Mouse (Mus musculus): Measurements from ENCODE around the gene Nelfcd.

Nelfcd gene

DNA sequence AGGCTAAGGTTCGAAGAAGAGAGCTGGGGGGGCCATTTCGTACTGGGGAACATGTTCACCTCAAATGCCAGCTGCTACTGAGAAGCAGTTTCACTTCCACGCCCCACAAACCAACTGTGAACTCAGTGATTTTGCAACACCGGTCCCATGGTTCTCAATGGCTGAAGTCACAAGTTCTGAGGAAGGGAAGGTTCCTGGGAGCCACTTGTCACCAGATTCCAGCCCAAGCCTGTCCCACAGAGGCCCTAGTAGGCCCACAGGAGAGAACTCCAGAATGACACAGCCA, 22.0 kb downstream of the Nelfcd start:
- DNase-seq (ENCODE audit: low read depth): no peak

DNA sequence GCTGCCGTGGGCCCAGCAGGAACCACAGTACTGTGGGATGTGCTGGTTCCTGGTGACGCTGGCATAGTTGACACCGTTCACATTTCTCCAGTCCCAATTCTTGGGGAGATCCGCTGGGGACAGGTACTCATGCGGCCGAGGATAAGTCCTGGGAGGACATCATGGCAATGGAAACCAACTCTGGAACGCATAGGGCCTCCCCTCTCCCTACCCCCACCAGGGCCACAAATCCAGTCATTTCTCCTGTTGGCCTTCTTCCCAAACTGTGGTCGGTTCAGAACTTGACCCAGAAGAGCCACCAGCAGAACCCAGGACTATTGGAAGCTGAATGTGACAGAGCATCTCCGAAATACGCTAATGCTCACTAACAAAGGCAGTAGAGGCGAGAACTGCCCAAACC, 22.6 kb downstream of the Nelfcd start:
- DNase-seq (ENCODE audit: low read depth): no peak

DNA sequence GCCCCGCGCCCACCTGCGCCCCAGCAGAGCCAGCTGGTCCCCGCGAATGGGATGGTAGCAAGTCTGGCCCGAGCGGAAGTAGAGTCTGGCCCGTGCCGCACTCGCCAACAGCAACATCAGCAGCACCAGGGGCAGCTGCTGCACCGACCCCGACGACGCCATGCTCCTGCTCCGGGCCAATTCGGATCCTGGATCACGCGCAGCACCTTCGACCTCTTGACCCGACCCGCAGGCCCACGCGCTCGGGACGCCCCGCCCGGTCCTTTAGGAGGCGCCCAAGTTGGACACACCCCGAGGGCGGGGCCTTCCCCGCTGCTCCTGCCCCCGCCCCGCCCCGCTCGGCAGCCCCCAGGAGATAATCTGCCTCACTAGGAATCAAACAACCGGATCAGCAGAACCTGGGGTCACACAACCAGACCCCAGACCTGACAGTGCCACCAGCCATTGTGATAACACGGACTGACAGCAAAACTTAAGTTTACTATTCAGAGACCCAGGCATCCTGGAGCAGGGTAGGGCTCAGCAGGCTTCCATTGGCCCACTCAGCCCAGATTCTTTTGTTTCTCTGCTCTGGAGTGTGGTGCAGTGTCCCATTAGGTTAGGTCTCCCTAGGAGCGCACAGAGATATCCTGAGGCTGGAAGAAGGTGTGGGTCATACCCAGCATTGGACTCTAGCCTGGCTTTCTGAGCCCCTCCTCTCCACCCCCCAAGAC, 23.3 kb downstream of the Nelfcd start, which contains the start of gene Ctsz:
Gene Ctsz, minus strand, starts transcription at position 303 of the 713 bp plus-strand sequence.
- DNase-seq (ENCODE audit: low read depth): peak; percentile 69

DNA sequence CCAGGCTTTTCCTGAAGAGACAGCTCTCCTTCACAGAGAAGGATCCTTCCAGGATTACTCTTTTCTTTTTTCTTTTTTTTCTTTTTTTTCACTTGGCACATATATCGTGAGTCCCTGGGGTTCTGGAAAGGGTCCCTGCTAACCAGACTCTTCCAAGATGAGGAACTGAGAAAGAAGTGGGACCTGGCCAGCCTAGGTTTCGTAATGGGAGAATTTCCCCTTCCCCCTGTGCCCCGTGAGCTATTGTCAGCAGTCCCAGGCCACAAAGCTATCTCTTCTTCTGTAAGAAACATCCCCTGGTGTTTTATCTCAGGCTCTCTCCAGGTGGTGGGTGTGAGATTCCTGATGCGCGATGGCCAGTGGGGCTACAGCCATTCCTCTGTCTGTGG, 23.8 kb downstream of the Nelfcd start:
- no peak for DNase-seq (ENCODE audit: low read depth)

DNA sequence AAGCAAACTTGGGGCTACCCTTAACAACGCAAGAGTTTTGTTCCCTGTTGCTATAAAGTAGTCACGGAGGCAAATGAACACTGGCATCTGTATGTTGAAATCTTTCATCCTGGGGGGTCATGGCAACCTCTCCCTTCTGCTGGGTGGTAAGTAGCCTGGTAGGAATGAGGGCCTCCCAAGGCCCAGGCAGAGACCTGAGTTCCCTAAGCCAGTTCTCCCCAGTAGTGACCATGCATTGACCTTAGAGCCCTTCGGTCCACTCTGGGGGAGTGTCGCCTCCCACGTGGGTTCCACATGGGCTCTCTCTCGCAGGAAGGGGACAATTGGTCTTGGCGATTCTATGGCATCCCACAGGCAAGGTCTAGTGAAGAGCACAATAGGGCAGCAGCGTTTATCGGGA, 24.4 kb downstream of the Nelfcd start:
- no peak for DNase-seq (ENCODE audit: low read depth)

DNA sequence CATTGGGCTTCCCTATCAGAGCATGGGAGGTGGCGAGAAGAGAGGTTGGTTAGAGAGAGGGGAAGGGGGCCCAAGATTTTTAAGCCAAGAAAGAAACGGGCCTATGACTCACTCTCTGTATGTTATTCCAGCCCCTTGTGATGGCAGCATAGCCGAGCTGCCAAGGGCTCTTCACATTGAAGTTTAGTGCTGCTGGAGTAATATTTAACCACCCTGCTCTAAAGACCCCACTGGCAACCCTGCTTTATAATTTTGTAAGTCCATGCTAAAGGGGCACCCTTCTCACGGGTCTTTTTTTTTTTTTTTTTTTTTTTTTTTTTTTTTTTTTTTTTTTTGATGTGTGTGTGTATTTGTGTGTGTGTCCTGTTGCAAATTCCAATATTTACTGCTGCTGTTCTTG, 26.3 kb downstream of the Nelfcd start:
- no peak for DNase-seq (ENCODE audit: low read depth)

- DNase-seq (ENCODE audit: low read depth): peak; percentile 14
Observed at GRCm38 (mm10) chr2:174442460-174442859, 26.9 kb downstream of the Nelfcd start.

DNA sequence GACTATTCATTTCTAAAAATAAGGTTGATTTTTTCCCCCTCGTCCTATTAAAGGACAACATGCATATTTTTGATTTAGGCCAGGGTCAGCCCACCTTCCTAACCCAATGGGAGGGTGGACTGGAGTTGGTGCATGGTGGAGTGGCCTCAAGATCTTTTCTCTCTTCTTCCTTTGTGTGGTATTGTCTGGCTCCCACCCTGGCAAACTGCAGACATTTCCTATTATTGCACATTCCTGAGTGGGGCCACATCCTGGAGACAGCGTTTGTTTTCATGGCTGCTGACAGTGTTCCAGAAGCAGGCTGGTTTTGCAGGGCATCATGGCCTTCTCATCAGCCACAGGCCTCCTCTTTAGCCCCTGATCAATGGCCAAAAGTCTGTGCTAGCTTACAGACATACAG, 27.4 kb downstream of the Nelfcd start:
- DNase-seq (ENCODE audit: low read depth): no peak

DNA sequence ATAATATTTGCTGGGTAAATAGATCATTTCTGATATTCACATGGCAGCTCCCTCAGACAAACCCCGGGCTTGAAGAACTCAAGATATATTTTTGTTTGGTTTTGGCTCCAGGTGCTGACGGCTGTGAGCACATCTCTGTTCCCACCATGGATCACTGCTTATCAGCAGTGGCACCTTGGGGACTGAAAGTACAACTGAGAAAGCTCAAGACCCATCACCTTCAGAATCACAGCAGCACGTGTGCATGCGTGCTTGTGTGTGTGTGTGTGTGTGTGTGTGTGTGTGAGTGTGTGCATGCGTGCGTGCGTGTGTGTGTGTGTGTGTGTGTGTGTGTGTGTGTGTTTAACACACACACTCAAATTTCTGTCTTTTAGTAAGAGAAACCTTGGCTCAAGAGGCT, 28.8 kb downstream of the Nelfcd start:
- no peak for DNase-seq (ENCODE audit: low read depth)

GRCm38 (mm10) chr2:174445018-174445417, 29.4 kb downstream of the Nelfcd start:
- no peak for DNase-seq (ENCODE audit: low read depth)

GRCm38 (mm10) chr2:174446492-174446891, 30.9 kb downstream of the Nelfcd start:
- no peak for DNase-seq (ENCODE audit: low read depth)

DNA sequence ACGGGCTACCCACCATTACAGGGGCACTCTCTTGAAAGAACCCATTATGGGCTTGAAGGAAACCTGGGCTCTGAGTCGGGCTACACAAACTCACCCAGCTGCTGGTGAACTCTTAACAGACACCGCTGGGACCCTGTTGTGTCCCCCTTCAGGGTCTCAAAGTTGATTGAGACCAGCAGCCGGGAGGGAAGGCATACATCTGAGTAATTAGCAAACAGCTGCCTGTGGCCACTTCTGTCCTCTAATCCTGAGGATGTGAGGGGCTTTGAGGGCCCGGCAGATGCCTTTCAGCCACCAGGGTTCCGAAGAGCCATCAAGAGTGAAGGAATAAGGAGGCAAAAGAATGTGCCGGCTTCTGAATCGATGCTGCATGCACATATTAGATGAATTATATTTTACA, 31.3 kb downstream of the Nelfcd start:
- DNase-seq (ENCODE audit: low read depth): no peak

DNA sequence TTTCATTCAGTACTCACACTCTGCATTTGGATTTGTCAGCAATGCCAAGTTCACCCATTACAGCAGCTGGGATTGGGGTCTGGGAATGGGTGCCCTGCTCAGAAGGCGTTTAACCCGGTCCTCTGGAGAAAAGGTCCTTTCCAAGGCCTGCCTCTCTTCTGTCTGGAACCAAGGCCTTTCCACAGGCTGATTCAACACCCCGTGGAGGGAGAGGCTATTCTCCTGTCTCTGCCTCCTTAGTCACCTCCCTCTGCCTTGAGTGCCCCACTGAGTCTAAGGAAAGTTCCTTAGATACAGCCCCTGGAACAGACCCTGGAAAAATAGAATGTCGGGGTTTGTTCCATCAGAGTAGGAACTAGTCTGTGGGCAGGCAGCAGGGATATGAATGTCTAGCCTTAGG, 32.8 kb downstream of the Nelfcd start:
- no peak for DNase-seq (ENCODE audit: low read depth)

DNA sequence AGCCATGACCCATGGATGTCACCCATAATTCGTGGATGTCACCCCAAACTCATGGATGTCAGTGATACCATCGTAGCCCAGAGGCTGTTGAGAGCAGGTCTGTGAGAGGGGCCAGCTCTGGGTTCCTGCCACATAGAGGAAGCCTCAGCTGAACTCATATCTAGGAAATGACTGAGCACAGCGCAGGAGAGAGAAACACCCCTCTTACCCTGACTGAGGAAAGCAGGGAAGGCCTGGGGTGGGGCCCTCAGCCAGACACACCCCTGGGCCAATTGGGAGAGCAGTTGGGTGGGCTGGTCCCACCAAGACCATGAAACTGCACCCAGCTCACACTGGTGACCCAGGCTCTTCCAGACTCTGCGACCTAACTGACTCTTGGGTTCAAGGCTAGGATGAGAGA, 34.7 kb downstream of the Nelfcd start, which contains the start of gene Tubb1:
Gene Tubb1, plus strand, starts transcription at position 343 of the 400 bp plus-strand sequence.
- no peak for DNase-seq (ENCODE audit: low read depth)

DNA sequence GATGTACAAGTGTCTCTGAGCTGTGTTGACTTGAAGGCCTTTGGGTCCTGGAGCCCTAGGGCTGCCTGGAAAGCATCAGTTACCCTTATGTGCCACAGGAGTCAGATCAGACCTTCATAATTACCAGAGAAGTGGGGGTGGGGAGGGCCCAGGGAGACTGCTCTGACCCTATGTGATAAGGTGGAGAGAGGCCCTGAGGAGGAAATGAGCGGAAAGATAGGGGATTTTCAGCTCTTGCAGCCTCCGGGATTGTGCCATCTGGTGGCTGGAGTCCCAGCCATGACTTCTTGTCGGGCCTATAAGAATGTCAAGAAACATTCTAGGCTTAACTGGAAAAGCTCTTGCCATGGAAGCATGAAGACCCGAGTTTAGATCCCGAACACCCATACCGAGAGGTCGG, 38.1 kb downstream of the Nelfcd start:
- DNase-seq (ENCODE audit: low read depth): no peak

DNA sequence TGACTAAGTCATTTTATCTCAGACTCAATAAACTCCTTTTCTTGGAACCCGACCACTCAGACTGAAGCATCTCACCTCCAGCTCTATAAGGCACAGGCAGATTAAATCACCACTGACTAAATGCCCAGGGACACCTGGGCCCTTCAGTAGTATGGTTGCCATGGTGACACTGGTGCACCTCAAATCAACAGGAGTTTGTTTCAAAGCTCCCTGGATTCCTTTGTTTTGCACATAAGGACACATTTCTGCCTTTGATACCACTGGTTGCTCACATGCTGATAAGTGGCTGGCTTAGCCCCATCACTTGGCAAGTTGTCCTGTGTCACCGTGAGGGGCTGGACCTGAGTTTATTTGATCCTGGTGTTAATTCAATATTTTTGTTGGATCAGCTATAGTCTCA, 43.8 kb downstream of the Nelfcd start:
- DNase-seq (ENCODE audit: low read depth): no peak

DNA sequence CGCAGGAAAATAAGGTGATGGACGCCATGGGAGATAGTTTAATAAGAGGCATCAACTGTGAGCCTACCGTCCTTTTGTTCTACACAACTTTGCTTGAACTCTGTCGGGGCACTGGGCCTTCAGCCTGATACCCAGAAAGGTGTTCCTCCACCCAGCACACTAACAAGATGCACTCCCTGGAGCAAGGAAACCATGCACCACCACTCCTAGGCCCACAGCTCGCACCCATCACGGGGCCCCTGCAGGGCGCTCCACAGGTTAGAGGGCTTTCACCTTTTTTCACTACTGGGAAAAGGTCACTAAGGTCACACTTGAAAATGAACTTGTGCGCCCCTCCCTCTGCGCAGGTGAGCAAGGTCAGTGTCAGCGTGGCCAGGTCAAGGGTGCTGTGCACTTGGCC, 47.8 kb downstream of the Nelfcd start:
- no peak for DNase-seq (ENCODE audit: low read depth)

DNA sequence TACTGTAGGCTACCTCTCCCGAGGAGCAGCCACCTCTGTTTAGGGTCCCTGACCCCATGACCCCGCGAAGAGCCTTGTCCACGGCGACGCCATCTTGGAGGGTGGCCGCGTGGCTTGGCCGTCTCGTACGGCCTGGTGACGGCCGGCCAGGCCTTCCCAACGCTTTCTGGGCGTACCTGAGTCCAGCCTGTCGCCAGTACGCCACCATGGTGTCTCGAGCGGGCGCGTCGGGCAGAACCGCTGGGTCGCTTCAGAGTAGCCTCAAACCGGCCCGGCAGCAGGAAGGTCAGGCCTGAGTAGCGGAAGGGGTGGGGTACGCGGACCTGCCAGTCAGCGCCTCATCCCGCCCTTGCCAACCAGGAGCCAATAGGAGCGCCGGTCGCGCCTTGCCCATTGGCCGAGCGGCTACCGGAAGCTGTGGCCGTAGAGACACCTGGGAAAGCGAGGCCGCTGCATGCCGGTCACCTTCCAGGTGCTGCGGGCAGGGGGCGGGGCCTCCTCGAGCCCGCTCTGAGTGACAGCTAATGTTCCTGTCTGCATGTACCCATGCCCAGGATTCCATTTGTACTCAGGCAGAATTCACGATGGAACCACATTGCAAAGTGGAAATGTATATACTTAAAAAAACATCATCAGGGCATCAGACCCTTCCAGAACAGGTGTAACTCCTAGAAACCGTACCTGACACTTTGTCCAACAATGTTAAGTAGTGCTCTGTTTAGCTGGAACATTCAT, 48.4 kb downstream of the Nelfcd start, which contains the start of gene Atp5e:
Gene Atp5e, minus strand, starts transcription at position 317 of the 735 bp plus-strand sequence.
- DNase-seq (ENCODE audit: low read depth): peak; percentile 83

GRCm38 (mm10) chr2:174470333-174470732, 54.7 kb downstream of the Nelfcd start:
- DNase-seq (ENCODE audit: low read depth): no peak

- no peak for DNase-seq (ENCODE audit: low read depth)
Observed at GRCm38 (mm10) chr2:174470786-174471405, 55.3 kb downstream of the Nelfcd start.

GRCm38 (mm10) chr2:174472407-174472806, 56.8 kb downstream of the Nelfcd start:
- no peak for DNase-seq (ENCODE audit: low read depth)

GRCm38 (mm10) chr2:174472818-174473549, 57.4 kb downstream of the Nelfcd start, which contains the start of gene Prelid3b:
Gene Prelid3b (minus strand): TSS chr2:174473081.
- DNase-seq (ENCODE audit: low read depth): peak; percentile 100

Data from naive thymus-derived CD4-positive, alpha-beta T cell, adult 2 months (primary cell).